Mouse (Mus musculus) heart, adult 2 months (tissue): ENCODE measurements around the gene Rbm19.

Experiments used
- CTCF ChIP-seq: fragments of 200-600 bp; IDR thresholded peaks from 2 replicates; pipeline ENCODE4 v1.8.1; 2022; ENCODE audit warnings: antibody characterized with exemption, mild to moderate bottlenecking, moderate library complexity
- EP300 ChIP-seq: fragments of 200-500 bp; IDR thresholded peaks from 2 replicates; pipeline ENCODE4 v1.6.1; 2011; ENCODE audit warnings: low read depth, low read length, control low read depth; ENCODE audit not compliant: insufficient read depth
- POLR2A ChIP-seq: fragments of 200-500 bp; IDR thresholded peaks from 2 replicates; pipeline ENCODE4 v1.6.1; 2011; ENCODE audit warnings: mild to moderate bottlenecking, low read depth, low read length, control low read depth; ENCODE audit not compliant: insufficient read depth

DNA sequence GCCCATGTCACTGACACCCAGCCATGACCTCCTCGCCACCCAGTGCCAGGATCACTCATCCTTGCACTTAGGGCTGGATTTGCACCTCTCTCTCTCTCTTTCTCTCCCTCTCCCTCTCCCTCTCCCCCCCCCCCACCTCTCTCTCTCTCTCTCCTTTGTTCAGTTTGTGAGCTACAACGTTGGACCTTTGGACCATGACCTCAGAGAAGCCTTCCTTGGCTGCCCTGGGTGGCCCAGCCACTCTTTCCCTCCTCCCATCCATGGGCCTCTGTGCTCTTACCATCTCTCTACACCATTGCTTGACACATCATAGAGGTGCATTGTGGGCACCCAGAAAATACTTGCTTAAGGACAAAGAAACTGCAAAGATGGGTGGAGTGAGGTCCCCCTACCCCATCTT lies 42.2 kb downstream of the Rbm19 start:
- TF ChIP-seq POLR2A, result no peak
- TF ChIP-seq CTCF, result no peak
- no peak for TF ChIP-seq EP300
